Mouse (Mus musculus) yolk sac, embryonic 10.5 days (tissue): ENCODE measurements around the gene Slc17a6.
"Not testable (repeated sequence)": the region's sequence is repeated elsewhere in the genome, so short reads cannot be mapped to it uniquely, and the experiment has no call there.

ENCODE experiments used
- DNase-seq: peaks from one replicate; pipeline ENCODE4 v3.0.0-alpha.2; 2017; ENCODE audit warnings: low spot score

The Slc17a6 gene

GRCm38 (mm10) chr7:51693539-51694217, 71.9 kb downstream of the Slc17a6 start:
- DNase-seq, result no peak

- no peak for DNase-seq
Observed at GRCm38 (mm10) chr7:51694452-51694851, 72.6 kb downstream of the Slc17a6 start.

- DNase-seq, result no peak
Observed at GRCm38 (mm10) chr7:51709508-51709907, 87.7 kb downstream of the Slc17a6 start.

GRCm38 (mm10) chr7:51710346-51710745, 88.5 kb downstream of the Slc17a6 start:
- DNase-seq, result not testable (repeated sequence)

- no peak for DNase-seq
Observed at GRCm38 (mm10) chr7:51715771-51716170, 94.0 kb downstream of the Slc17a6 start.
